Mouse (Mus musculus): Measurements from ENCODE around the gene Erlin1. TPM values are rescaled to one million over a fixed set of nuclear protein-coding genes. Genes with fewer than 3 reads are reported as not detected.

Gene Erlin1
- polyA plus RNA-seq, 1 experiment, result 0.02 TPM

GRCm38 (mm10) chr19:44068232-44068631 is 1.4 kb downstream of the Erlin1 start:
- Histone ChIP-seq H3K27me3 (ENCODE audit: control insufficient read depth) (no peaks in the 10 kb centered on the region), H3K4me3 (replicated peaks) (no peak overlapping the region), H3K36me3 (ENCODE audit: control insufficient read depth) (peaks cover 14% of the 10 kb centered on the region), H3K4me1 (ENCODE audit: control insufficient read depth) (peaks cover 23% of the 10 kb centered on the region), H3K9me3 (ENCODE audit: control insufficient read depth, low read length) (no peaks in the 10 kb centered on the region)
- TF ChIP-seq GATA1 (IDR thresholded peaks at IDR 0.05; ENCODE audit: low read length), result no peak
- no peak for TF ChIP-seq TAL1 (IDR thresholded peaks at IDR 0.05; ENCODE audit: low read length)

GRCm38 (mm10) chr19:44067323-44068049 is 2.1 kb downstream of the Erlin1 start:
- TF ChIP-seq GATA1 (IDR thresholded peaks at IDR 0.05; ENCODE audit: low read length) (no peak), TAL1 (IDR thresholded peaks at IDR 0.05; ENCODE audit: low read length) (no peak)
- H3K4me3 ChIP-seq (replicated peaks), result no peak overlapping the region
- peaks cover 23% of the 10 kb centered on the region for H3K4me1 ChIP-seq (ENCODE audit: control insufficient read depth)
- H3K27me3 ChIP-seq (ENCODE audit: control insufficient read depth), result no peaks in the 10 kb centered on the region
- peaks cover 8% of the 10 kb centered on the region for H3K36me3 ChIP-seq (ENCODE audit: control insufficient read depth)
- no peaks in the 10 kb centered on the region for H3K9me3 ChIP-seq (ENCODE audit: control insufficient read depth, low read length)

GRCm38 (mm10) chr19:44064734-44065133 is 4.9 kb downstream of the Erlin1 start:
- Histone ChIP-seq H3K4me1 (ENCODE audit: control insufficient read depth) (peaks cover 14% of the 10 kb centered on the region), H3K4me3 (replicated peaks) (no peak overlapping the region), H3K9me3 (ENCODE audit: control insufficient read depth, low read length) (no peaks in the 10 kb centered on the region), H3K27me3 (ENCODE audit: control insufficient read depth) (no peaks in the 10 kb centered on the region), H3K36me3 (ENCODE audit: control insufficient read depth) (peaks cover 7% of the 10 kb centered on the region)
- TF ChIP-seq GATA1 (IDR thresholded peaks at IDR 0.05; ENCODE audit: low read length), result no peak
- TF ChIP-seq TAL1 (IDR thresholded peaks at IDR 0.05; ENCODE audit: low read length), result no peak

GRCm38 (mm10) chr19:44063773-44064172 is 5.8 kb downstream of the Erlin1 start:
- H3K36me3 ChIP-seq (ENCODE audit: control insufficient read depth), result peaks cover 12% of the 10 kb centered on the region
- TF ChIP-seq TAL1 (IDR thresholded peaks at IDR 0.05; ENCODE audit: low read length), result no peak
- H3K4me3 ChIP-seq (replicated peaks), result no peak overlapping the region
- no peaks in the 10 kb centered on the region for H3K27me3 ChIP-seq (ENCODE audit: control insufficient read depth)
- H3K9me3 ChIP-seq (ENCODE audit: control insufficient read depth, low read length), result no peaks in the 10 kb centered on the region
- H3K4me1 ChIP-seq (ENCODE audit: control insufficient read depth), result peaks cover 4% of the 10 kb centered on the region

GRCm38 (mm10) chr19:44060226-44060625 is 9.4 kb downstream of the Erlin1 start:
- H3K36me3 ChIP-seq (ENCODE audit: control insufficient read depth), result peaks cover 15% of the 10 kb centered on the region

GRCm38 (mm10) chr19:44055173-44055826 is 14.3 kb downstream of the Erlin1 start:
- Histone ChIP-seq H3K27me3 (ENCODE audit: control insufficient read depth) (no peaks in the 10 kb centered on the region), H3K4me1 (ENCODE audit: control insufficient read depth) (no peaks in the 10 kb centered on the region), H3K9me3 (ENCODE audit: control insufficient read depth, low read length) (no peaks in the 10 kb centered on the region), H3K4me3 (replicated peaks) (no peak overlapping the region), H3K36me3 (ENCODE audit: control insufficient read depth) (peaks cover 16% of the 10 kb centered on the region)
- TF ChIP-seq GATA1 (IDR thresholded peaks at IDR 0.05; ENCODE audit: low read length), result no peak
- TF ChIP-seq TAL1 (IDR thresholded peaks at IDR 0.05; ENCODE audit: low read length), result no peak

More at GRCm38 (mm10) chr19:44060226-44060625, 9.4 kb downstream of the Erlin1 start:
- H3K4me3 ChIP-seq (replicated peaks), result no peak overlapping the region
- no peaks in the 10 kb centered on the region for H3K27me3 ChIP-seq (ENCODE audit: control insufficient read depth)
- H3K9me3 ChIP-seq (ENCODE audit: control insufficient read depth, low read length), result no peaks in the 10 kb centered on the region
- H3K4me1 ChIP-seq (ENCODE audit: control insufficient read depth), result no peaks in the 10 kb centered on the region
- TF ChIP-seq GATA1 (IDR thresholded peaks at IDR 0.05; ENCODE audit: low read length) (no peak), TAL1 (IDR thresholded peaks at IDR 0.05; ENCODE audit: low read length) (no peak)

GRCm38 (mm10) chr19:44050388-44050787 is 19.2 kb downstream of the Erlin1 start:
- H3K4me1 ChIP-seq (ENCODE audit: control insufficient read depth), result no peaks in the 10 kb centered on the region
- H3K9me3 ChIP-seq (ENCODE audit: control insufficient read depth, low read length), result no peaks in the 10 kb centered on the region
- H3K36me3 ChIP-seq (ENCODE audit: control insufficient read depth), result peaks cover 20% of the 10 kb centered on the region
- H3K27me3 ChIP-seq (ENCODE audit: control insufficient read depth), result no peaks in the 10 kb centered on the region
- TF ChIP-seq GATA1 (IDR thresholded peaks at IDR 0.05; ENCODE audit: low read length), result no peak
- TF ChIP-seq TAL1 (IDR thresholded peaks at IDR 0.05; ENCODE audit: low read length), result no peak
- H3K4me3 ChIP-seq (replicated peaks), result no peak overlapping the region

- H3K9me3 ChIP-seq (ENCODE audit: control insufficient read depth, low read length), result no peaks in the 10 kb centered on the region
- H3K4me1 ChIP-seq (ENCODE audit: control insufficient read depth), result no peaks in the 10 kb centered on the region
- H3K27me3 ChIP-seq (ENCODE audit: control insufficient read depth), result no peaks in the 10 kb centered on the region
- H3K36me3 ChIP-seq (ENCODE audit: control insufficient read depth), result peaks cover 19% of the 10 kb centered on the region
- TF ChIP-seq GATA1 (IDR thresholded peaks at IDR 0.05; ENCODE audit: low read length) (no peak), TAL1 (IDR thresholded peaks at IDR 0.05; ENCODE audit: low read length) (no peak)
- H3K4me3 ChIP-seq (replicated peaks), result no peak overlapping the region
Measured at GRCm38 (mm10) chr19:44049282-44049681, 20.3 kb downstream of the Erlin1 start.

GRCm38 (mm10) chr19:44045847-44046246 is 23.7 kb downstream of the Erlin1 start:
- TF ChIP-seq GATA1 (IDR thresholded peaks at IDR 0.05; ENCODE audit: low read length) (no peak), TAL1 (IDR thresholded peaks at IDR 0.05; ENCODE audit: low read length) (no peak)
- Histone ChIP-seq H3K27me3 (ENCODE audit: control insufficient read depth) (no peaks in the 10 kb centered on the region), H3K9me3 (ENCODE audit: control insufficient read depth, low read length) (no peaks in the 10 kb centered on the region), H3K36me3 (ENCODE audit: control insufficient read depth) (peaks cover 11% of the 10 kb centered on the region), H3K4me3 (replicated peaks) (no peak overlapping the region), H3K4me1 (ENCODE audit: control insufficient read depth) (no peaks in the 10 kb centered on the region)

Measured in erythroblast, embryonic 14.5 days (primary cell).